Mouse (Mus musculus) MEL (cell line): ENCODE measurements around the gene Wdr31. TPM values are rescaled to one million over a fixed set of nuclear protein-coding genes. Genes with fewer than 3 reads are reported as not detected.

Experiments used
- DNase-seq: peaks from one replicate; pipeline ENCODE4 v3.0.0; 2011; ENCODE audit warnings: low read depth, low spot score
- H3K27ac ChIP-seq: 2 replicates; pipeline ENCODE4 v1.5.1; 2012; ENCODE audit warnings: low read depth, mild to moderate bottlenecking, control low read depth, low read length, moderate library complexity; ENCODE audit not compliant: control insufficient read depth
- H3K27me3 ChIP-seq, 2 experiments: fragments of 150-350 bp in 1 of 2; sonication (generic) in 1 of 2; 2 replicates each; pipeline ENCODE4 v1.6.1; 2012; ENCODE audit warnings: low read length in 2 of 2, mild to moderate bottlenecking in 2 of 2, improper control_type of control experiment in 1 of 2, moderate library complexity in 1 of 2; ENCODE audit not compliant: insufficient read depth in 2 of 2, control insufficient read depth in 1 of 2
- H3K36me3 ChIP-seq, 2 experiments: 2 replicates each; pipeline ENCODE4 v1.6.1; 2012 to 2014; ENCODE audit warnings: low read length in 2 of 2, improper control_type of control experiment in 1 of 2, inconsistent platforms in 1 of 2, mild to moderate bottlenecking in 1 of 2; ENCODE audit not compliant: insufficient read depth in 2 of 2, control insufficient read depth in 1 of 2
- H3K4me1 ChIP-seq, 2 experiments: fragments of 150-350 bp in 1 of 2; sonication (generic) in 1 of 2; 2 replicates each; pipeline ENCODE4 v1.6.1; 2012; ENCODE audit warnings: low read length in 2 of 2, improper control_type of control experiment in 1 of 2, mild to moderate bottlenecking in 1 of 2; ENCODE audit not compliant: insufficient read depth in 2 of 2, control insufficient read depth in 1 of 2
- H3K4me3 ChIP-seq, 2 experiments: fragments of 150-350 bp in 1 of 2; sonication (generic) in 1 of 2; 2 replicates each; pipeline ENCODE4 v1.5.1; 2012; ENCODE audit warnings: low read depth in 2 of 2, low read length in 2 of 2, mild to moderate bottlenecking in 2 of 2, moderate library complexity in 2 of 2, control low read depth in 1 of 2, improper control_type of control experiment in 1 of 2; ENCODE audit not compliant: control insufficient read depth in 1 of 2, insufficient read depth in 1 of 2
- H3K79me2 ChIP-seq: 2 replicates; pipeline ENCODE4 v1.6.1; 2012; ENCODE audit warnings: mild to moderate bottlenecking, low read length, moderate library complexity; ENCODE audit not compliant: control insufficient read depth, poor library complexity, insufficient read depth
- H3K9ac ChIP-seq: 2 replicates; pipeline ENCODE4 v1.6.1; 2012; ENCODE audit warnings: low read depth, mild to moderate bottlenecking, control low read depth, low read length, moderate library complexity; ENCODE audit not compliant: control insufficient read depth, poor library complexity, severe bottlenecking
- H3K9me3 ChIP-seq: fragments of 150-350 bp; sonication (generic); replicated peaks from 2 replicates; pipeline ENCODE4 v1.6.1; 2012; ENCODE audit warnings: mild to moderate bottlenecking, low read length, improper control_type of control experiment, moderate library complexity; ENCODE audit not compliant: insufficient read depth
- CTCF ChIP-seq, 3 experiments: IDR thresholded peaks in 2 of 3; conservative IDR thresholded peaks in 1 of 3; 2 replicates each; pipeline ENCODE4 v1.5.1; 2011 to 2012; ENCODE audit warnings: low read length in 3 of 3, low read depth in 2 of 3, mild to moderate bottlenecking in 2 of 3, improper control_type of control experiment in 1 of 3, inconsistent platforms in 1 of 3, mixed read lengths in 1 of 3, moderate library complexity in 1 of 3; ENCODE audit not compliant: control insufficient read depth in 1 of 3, insufficient read depth in 1 of 3, poor library complexity in 1 of 3, severe bottlenecking in 1 of 3
- E2F4 ChIP-seq: IDR thresholded peaks from 2 replicates; pipeline ENCODE4 v1.6.1; 2011; ENCODE audit warnings: low read depth, low read length, improper control_type of control experiment, borderline replicate concordance
- ETS1 ChIP-seq: IDR thresholded peaks from 2 replicates; pipeline ENCODE4 v1.6.1; 2012; ENCODE audit warnings: low read depth, mild to moderate bottlenecking, inconsistent platforms, low read length, improper control_type of control experiment, moderate library complexity
- GABPA ChIP-seq: IDR thresholded peaks from 2 replicates; pipeline ENCODE4 v1.6.1; 2012; ENCODE audit warnings: low read depth, mild to moderate bottlenecking, inconsistent platforms, low read length, improper control_type of control experiment, moderate library complexity
- GATA1 ChIP-seq: IDR thresholded peaks from 2 replicates; pipeline ENCODE4 v1.6.1; 2011; ENCODE audit warnings: low read depth, low read length, improper control_type of control experiment
- HCFC1 ChIP-seq: IDR thresholded peaks from 2 replicates; pipeline ENCODE4 v1.6.1; 2012; ENCODE audit warnings: low read depth, mild to moderate bottlenecking, inconsistent platforms, low read length, improper control_type of control experiment, moderate library complexity
- JUND ChIP-seq: IDR thresholded peaks from 2 replicates; pipeline ENCODE4 v1.6.1; 2011; ENCODE audit warnings: low read depth, mild to moderate bottlenecking, improper control_type of control experiment, low read length
- KAT2A ChIP-seq: conservative IDR thresholded peaks from 2 replicates; pipeline ENCODE4 v1.6.1; 2012; ENCODE audit warnings: low read depth, low read length, improper control_type of control experiment, inconsistent platforms
- MAFK ChIP-seq: IDR thresholded peaks from 2 replicates; pipeline ENCODE4 v1.6.1; 2011; ENCODE audit warnings: low read depth, mild to moderate bottlenecking, low read length, improper control_type of control experiment, borderline replicate concordance
- MAX ChIP-seq: IDR thresholded peaks from 2 replicates; pipeline ENCODE4 v1.6.1; 2011; ENCODE audit warnings: low read length, improper control_type of control experiment
- MYB ChIP-seq: IDR thresholded peaks from 2 replicates; pipeline ENCODE4 v1.6.1; 2011; ENCODE audit warnings: mild to moderate bottlenecking, low read depth, low read length, improper control_type of control experiment
- NELFE ChIP-seq: IDR thresholded peaks from 2 replicates; pipeline ENCODE4 v1.6.1; 2011; ENCODE audit warnings: low read depth, low read length, improper control_type of control experiment
- NRF1 ChIP-seq: IDR thresholded peaks from 2 replicates; pipeline ENCODE4 v1.6.1; 2014; ENCODE audit warnings: low read depth, mild to moderate bottlenecking, inconsistent platforms, low read length, improper control_type of control experiment, moderate library complexity; ENCODE audit not compliant: poor library complexity, insufficient read depth, severe bottlenecking
- POLR2AphosphoS2 ChIP-seq: IDR thresholded peaks from 2 replicates; pipeline ENCODE4 v1.6.1; 2011; ENCODE audit warnings: low read length, improper control_type of control experiment
- RAD21 ChIP-seq: IDR thresholded peaks from 2 replicates; pipeline ENCODE4 v1.6.1; 2011; ENCODE audit warnings: mild to moderate bottlenecking, low read depth, low read length, improper control_type of control experiment
- SMC3 ChIP-seq: IDR thresholded peaks from 2 replicates; pipeline ENCODE4 v1.6.1; 2011; ENCODE audit warnings: low read depth, low read length, improper control_type of control experiment
- TAL1 ChIP-seq: IDR thresholded peaks from 2 replicates; pipeline ENCODE4 v1.6.1; 2012; ENCODE audit warnings: mild to moderate bottlenecking, inconsistent platforms, low read length, moderate library complexity, mixed read lengths
- TCF12 ChIP-seq: IDR thresholded peaks from 2 replicates; pipeline ENCODE4 v1.6.1; 2014; ENCODE audit warnings: low read depth, mild to moderate bottlenecking, inconsistent platforms, low read length, improper control_type of control experiment, moderate library complexity
- ZC3H11A ChIP-seq: IDR thresholded peaks from 2 replicates; pipeline ENCODE4 v1.6.1; 2012; ENCODE audit warnings: low read depth, mild to moderate bottlenecking, inconsistent platforms, low read length, improper control_type of control experiment
- ZMIZ1 ChIP-seq: IDR thresholded peaks from 2 replicates; pipeline ENCODE4 v1.6.1; 2012; ENCODE audit warnings: low read depth, mild to moderate bottlenecking, inconsistent platforms, low read length, improper control_type of control experiment, moderate library complexity
- ZNF384 ChIP-seq: IDR thresholded peaks from 2 replicates; pipeline ENCODE4 v1.6.1; 2012; ENCODE audit warnings: low read depth, mild to moderate bottlenecking, inconsistent platforms, low read length, improper control_type of control experiment
- polyA plus RNA-seq, 2 experiments: library from polyadenylated mRNA; stranded (reverse) in 1 of 2; unstranded in 1 of 2; fragments of >175 nt in 1 of 2; fragments of >200 nt in 1 of 2; gene quantifications; 2 replicates each; pipeline versions ENCODE4 v1.2.1 to v1.2.4; 2012; ENCODE audit warnings: low replicate concordance in 2 of 2, low read depth in 1 of 2; ENCODE audit not compliant: insufficient read length in 2 of 2, insufficient read depth in 1 of 2, missing spikeins in 1 of 2
- total RNA-seq: library from RNA; depleted of rRNA; stranded (reverse); fragments of 300-350 nt; gene quantifications from 2 replicates; pipeline ENCODE4 v1.2.3, GENCODE M21; 2012

Gene Wdr31
- total and polyA plus RNA-seq, 3 experiments: 0.91 to 1.9 TPM; not detected in 1

DNA sequence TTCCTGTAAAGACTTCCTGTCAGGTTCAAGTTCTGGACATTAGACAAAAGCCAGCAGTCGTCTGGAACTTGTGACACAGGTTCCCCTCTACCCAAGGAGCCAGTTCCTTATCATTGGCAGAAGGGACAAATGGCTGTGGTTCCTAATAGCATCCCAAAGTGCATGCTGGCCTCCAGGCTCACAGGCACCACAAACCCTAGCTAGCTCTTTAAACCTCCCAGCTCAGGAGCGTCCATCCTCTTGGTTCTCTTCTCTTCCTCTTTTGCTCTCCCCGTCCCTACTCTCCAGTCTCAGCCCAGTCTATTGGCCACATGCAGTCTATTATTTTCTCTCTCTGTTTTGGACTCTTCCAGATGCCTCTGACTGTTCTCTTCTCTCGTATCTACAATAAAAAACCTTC, 30.9 kb downstream of the Wdr31 start:
- DNase-seq: no peak
- 0 out of 4 replicates have a peak, but pooled peaks cover 0 to 3% of the 10 kb centered on the region in 2 experiments for H3K4me1 ChIP-seq
- no peak overlapping the region for H3K4me3 ChIP-seq
- H3K36me3 ChIP-seq: no peaks in the 10 kb centered on the region
- H3K9me3 ChIP-seq: no peaks in the 10 kb centered on the region
- no peaks in the 10 kb centered on the region for H3K79me2 ChIP-seq
- no peak overlapping the region for H3K27ac ChIP-seq
- TF ChIP-seq TAL1: no peak
- TF ChIP-seq ZNF384: no peak
- no peak for TF ChIP-seq KAT2A
- no peak for TF ChIP-seq MAFK
- no peak for TF ChIP-seq GATA1
- no peak for TF ChIP-seq SMC3
- no peak for TF ChIP-seq GABPA
- no peak for TF ChIP-seq CTCF (IDR thresholded peaks at IDR 0.05 in 2 of 3, conservative IDR thresholded peaks at IDR 0.05 in 1 of 3; ENCODE audit: control insufficient read depth in 1 of 3, insufficient read depth in 1 of 3, low read depth in 2 of 3, low read length in 3 of 3, poor library complexity in 1 of 3, severe bottlenecking in 1 of 3)
- no peak for TF ChIP-seq ZMIZ1
- no peak for TF ChIP-seq HCFC1
- TF ChIP-seq NRF1: no peak
- no peak for TF ChIP-seq POLR2AphosphoS2
- no peak for TF ChIP-seq ZC3H11A
- no peak for TF ChIP-seq JUND
- no peak for TF ChIP-seq E2F4
- TF ChIP-seq MAX: no peak
- TF ChIP-seq ETS1: no peak
- no peak overlapping the region for H3K9ac ChIP-seq
- no peaks in the 10 kb centered on the region for H3K27me3 ChIP-seq

DNA sequence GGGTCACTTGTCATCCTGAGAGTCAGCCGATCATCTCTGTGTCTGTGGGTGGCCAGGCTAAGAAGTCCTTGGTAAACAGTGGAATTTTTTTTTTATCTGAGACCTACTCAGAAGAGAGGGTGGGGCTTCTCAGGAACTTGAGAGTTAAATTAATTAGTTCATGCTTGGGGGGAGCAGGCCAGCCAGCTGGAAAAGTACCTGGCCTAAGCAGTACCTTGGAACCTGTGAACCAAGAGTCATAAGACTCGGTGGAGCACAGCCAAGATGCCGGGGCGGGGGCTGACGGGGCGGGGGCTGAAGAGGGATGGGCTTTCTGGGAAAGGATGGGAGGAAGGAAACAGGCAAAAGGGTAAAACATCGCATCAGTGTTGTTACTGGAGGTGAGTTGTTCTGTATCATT, 32.8 kb downstream of the Wdr31 start:
- Histone ChIP-seq H3K27ac (no peak overlapping the region), H3K36me3 (no peaks in the 10 kb centered on the region), H3K9ac (no peak overlapping the region), H3K4me1 (0 out of 4 replicates have a peak, but pooled peaks cover 0 to 3% of the 10 kb centered on the region in 2 experiments), H3K4me3 (no peak overlapping the region), H3K79me2 (no peaks in the 10 kb centered on the region), H3K27me3 (no peaks in the 10 kb centered on the region), H3K9me3 (no peaks in the 10 kb centered on the region)
- DNase-seq: no peak
- TF ChIP-seq MYB: no peak
- no peak for TF ChIP-seq HCFC1
- TF ChIP-seq GABPA: no peak
- TF ChIP-seq MAX: no peak
- TF ChIP-seq NELFE: no peak
- no peak for TF ChIP-seq TCF12
- no peak for TF ChIP-seq RAD21
- no peak for TF ChIP-seq KAT2A
